Mouse (Mus musculus) cerebellum, adult 2 months (tissue): Measurements from ENCODE around the gene Cbarp.

Experiments
- CTCF ChIP-seq: fragments of 200-500 bp; IDR thresholded peaks from 2 replicates; pipeline ENCODE4 v1.5.1; 2011; ENCODE audit warnings: low read depth, mild to moderate bottlenecking, control low read depth, low read length, moderate library complexity, borderline replicate concordance; ENCODE audit not compliant: insufficient read depth
- POLR2A ChIP-seq: fragments of 200-500 bp; IDR thresholded peaks from 2 replicates; pipeline ENCODE4 v1.6.1; 2011; ENCODE audit warnings: low read length, control low read depth, borderline replicate concordance; ENCODE audit not compliant: insufficient read depth

DNA sequence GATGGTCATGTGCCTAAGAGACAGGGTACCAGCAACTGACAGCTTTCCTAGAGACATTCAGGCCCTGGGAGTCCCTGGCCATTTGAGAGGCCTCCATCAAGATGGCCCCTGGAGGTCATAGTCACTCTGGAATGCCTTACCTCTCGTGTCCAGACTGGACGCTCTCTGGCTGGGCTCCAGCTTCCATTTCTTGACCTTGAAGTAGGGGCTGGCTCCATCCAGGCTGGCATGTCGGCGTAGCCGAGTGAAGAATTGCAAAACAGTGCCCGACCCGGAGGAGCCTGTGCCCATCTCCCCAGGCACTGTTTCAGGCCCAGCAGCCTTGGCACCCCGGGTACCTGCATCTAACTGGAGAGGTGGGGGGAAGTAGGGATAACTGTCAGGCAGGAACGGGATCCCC lies 6.2 kb downstream of the Cbarp start:
- TF ChIP-seq CTCF (no peak), POLR2A (no peak)
